Mouse (Mus musculus): ENCODE results near the gene Cers5. TPM values are rescaled to one million over a fixed set of nuclear protein-coding genes. Genes with fewer than 3 reads are reported as not detected.
A peak's percentile ranks its signal among the peaks of the same experiment; 100 is the strongest.

Gene Cers5
- polyA plus RNA-seq, 1 experiment from 2014 or later = 78.0 TPM

GRCm38 (mm10) chr15:99691976-99692375 lies 80.7 kb downstream of the Cers5 start:
- ATAC-seq (ENCODE audit: insufficient number of reproducible peaks, insufficient read depth, low FRiP score, low TSS enrichment, low read depth) = no peak
- Histone ChIP-seq H3K27ac (no peak overlapping the region), H3K9me3 (no peaks in the 10 kb centered on the region), H3K4me2 (no peak overlapping the region), H3K4me1 (replicated peaks) (peaks cover 11% of the 10 kb centered on the region; the same call in 1 of the 2 replicates), H3K27me3 (peaks cover 53% of the 10 kb centered on the region), H3K4me3 (replicated peaks) (no peak overlapping the region), H3K36me3 (no peaks in the 10 kb centered on the region), H3K9ac (replicated peaks) (0 out of 2 replicates have a peak overlapping the region, but pooled peaks have one; percentile 14)
- WGBS = 49% methylated on average over 9 of the region's 9 CpGs

GRCm38 (mm10) chr15:99690924-99691323 lies 81.8 kb downstream of the Cers5 start:
- Histone ChIP-seq H3K27ac (no peak overlapping the region), H3K27me3 (peaks cover 43% of the 10 kb centered on the region), H3K36me3 (no peaks in the 10 kb centered on the region), H3K4me2 (no peak overlapping the region), H3K9me3 (no peaks in the 10 kb centered on the region), H3K4me1 (replicated peaks) (peaks cover 11% of the 10 kb centered on the region; the same call in 1 of the 2 replicates), H3K9ac (replicated peaks) (no peak overlapping the region), H3K4me3 (replicated peaks) (no peak overlapping the region)
- no peak for ATAC-seq (ENCODE audit: insufficient number of reproducible peaks, insufficient read depth, low FRiP score, low TSS enrichment, low read depth)
- 24% methylated on average over 4 of the region's 4 CpGs for WGBS

DNA sequence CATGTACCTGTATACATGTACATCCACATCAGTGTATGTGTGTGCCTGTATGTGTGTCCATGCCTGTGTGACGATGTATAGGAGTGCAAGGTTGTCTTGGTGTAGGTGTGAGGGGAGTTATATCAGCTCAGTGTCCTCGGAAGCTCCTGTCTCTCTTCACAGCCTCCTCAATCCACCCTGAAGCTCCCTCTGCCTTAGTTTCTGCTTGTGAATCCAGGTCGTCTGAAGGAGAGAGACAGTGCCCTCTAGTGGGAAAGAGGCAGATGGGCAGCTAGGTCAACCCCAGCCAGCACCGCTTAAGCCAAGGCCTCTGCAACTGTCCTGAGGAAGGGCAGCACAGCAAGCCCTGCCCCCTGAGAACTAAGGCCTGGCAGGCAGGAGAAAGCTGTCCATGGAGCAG lies 84.0 kb downstream of the Cers5 start:
- Histone ChIP-seq H3K4me1 (replicated peaks) (peaks cover 11% of the 10 kb centered on the region; the same call in 1 of the 2 replicates), H3K36me3 (no peaks in the 10 kb centered on the region), H3K4me2 (no peak overlapping the region), H3K4me3 (replicated peaks) (no peak overlapping the region), H3K9ac (replicated peaks) (no peak overlapping the region), H3K27ac (no peak overlapping the region), H3K9me3 (no peaks in the 10 kb centered on the region), H3K27me3 (peaks cover 36% of the 10 kb centered on the region)
- ATAC-seq (ENCODE audit: insufficient number of reproducible peaks, insufficient read depth, low FRiP score, low TSS enrichment, low read depth) = no peak
- WGBS = 4% methylated on average over 4 of the region's 4 CpGs

Other genes with a start within 250 kb of the Cers5 start
- 0.20 and 0.24 TPM in 2 replicates for gene Faim2, start 244.7 kb downstream of the Cers5 start, polyA plus RNA-seq (2016; fragmentation: Nextera tagmentation; extraction: Ambion mirVana)
- not detected in 2 replicates for gene Aqp2, start 193.8 kb downstream of the Cers5 start, polyA plus RNA-seq (2016; fragmentation: Nextera tagmentation; extraction: Ambion mirVana)
- gene Aqp5, start 182.1 kb downstream of the Cers5 start, polyA plus RNA-seq (2016; fragmentation: Nextera tagmentation; extraction: Ambion mirVana) = not detected in 2 replicates
- gene Aqp6, start 171.5 kb downstream of the Cers5 start, polyA plus RNA-seq (2016; fragmentation: Nextera tagmentation; extraction: Ambion mirVana) = not detected in 2 replicates
- gene Racgap1, start 121.2 kb downstream of the Cers5 start, polyA plus RNA-seq (2016; fragmentation: Nextera tagmentation; extraction: Ambion mirVana) = 139 and 143 TPM in 2 replicates
- 1.6 TPM in 2 replicates for gene Asic1, start 102.5 kb downstream of the Cers5 start, polyA plus RNA-seq (2016; fragmentation: Nextera tagmentation; extraction: Ambion mirVana)
- gene Smarcd1, start 70.8 kb downstream of the Cers5 start, polyA plus RNA-seq (2016; fragmentation: Nextera tagmentation; extraction: Ambion mirVana) = 71.3 and 74.9 TPM in 2 replicates
- not detected in 2 replicates for gene Gm17349, start 67.4 kb downstream of the Cers5 start, polyA plus RNA-seq (2016; fragmentation: Nextera tagmentation; extraction: Ambion mirVana)
- gene Gpd1, start 55.4 kb downstream of the Cers5 start, polyA plus RNA-seq (2016; fragmentation: Nextera tagmentation; extraction: Ambion mirVana) = 0.51 and 0.58 TPM in 2 replicates
- 145 and 146 TPM in 2 replicates for gene Cox14, start 47.3 kb downstream of the Cers5 start, polyA plus RNA-seq (2016; fragmentation: Nextera tagmentation; extraction: Ambion mirVana)
- gene Lima1, start 102.6 kb upstream of the Cers5 start, polyA plus RNA-seq (2016; fragmentation: Nextera tagmentation; extraction: Ambion mirVana) = 79.4 and 86.4 TPM in 2 replicates
- 0.03 TPM in 1 of 2 replicates, not detected in the other for gene Fam186a, start 194.2 kb upstream of the Cers5 start, polyA plus RNA-seq (2016; fragmentation: Nextera tagmentation; extraction: Ambion mirVana)
- gene Larp4, start 197.2 kb upstream of the Cers5 start, polyA plus RNA-seq (2016; fragmentation: Nextera tagmentation; extraction: Ambion mirVana) = 29.5 and 34.8 TPM in 2 replicates

Data from limb, embryonic 12.5 days (tissue).